Mouse (Mus musculus): Measurements from ENCODE around the gene Ap3d1. TPM values are rescaled to one million over a fixed set of nuclear protein-coding genes. Genes with fewer than 3 reads are reported as not detected.

Gene Ap3d1
- polyA plus RNA-seq, 1 experiment, result 68.0 TPM

DNA sequence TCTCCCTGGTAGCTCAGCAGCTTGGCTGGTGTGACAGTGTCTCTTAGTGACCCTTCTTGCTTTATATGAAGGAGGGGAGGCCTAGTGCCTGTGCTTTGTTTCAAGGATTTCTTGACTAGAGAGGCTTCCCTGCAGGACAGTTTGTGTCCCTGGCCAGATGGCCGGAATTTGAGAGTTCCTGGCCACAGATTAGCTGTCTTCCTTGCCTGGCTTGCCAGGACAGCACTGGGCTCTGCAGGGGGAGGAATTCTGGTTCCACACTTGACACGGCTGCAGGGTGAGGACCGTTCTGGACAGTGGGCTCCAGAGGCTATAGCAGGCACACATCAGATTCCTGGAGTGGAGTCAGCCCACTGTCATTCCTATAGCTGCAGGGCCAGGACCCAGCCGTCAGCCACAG is 33.7 kb upstream of the Ap3d1 start:
- H3K36me3 ChIP-seq (ENCODE audit: control insufficient read depth, insufficient read depth), result peaks cover 40% of the 10 kb centered on the region
- H3ac ChIP-seq (ENCODE audit: control insufficient read depth, insufficient read length), result no peak overlapping the region
- TF ChIP-seq USF1 (IDR thresholded peaks at IDR 0.05; ENCODE audit: low read depth) (no peak), POLR2A (IDR thresholded peaks at IDR 0.05; ENCODE audit: insufficient read length, low read depth) (no peak), CEBPB (IDR thresholded peaks at IDR 0.05; ENCODE audit: insufficient read depth, poor library complexity, severe bottlenecking) (no peak)

DNA sequence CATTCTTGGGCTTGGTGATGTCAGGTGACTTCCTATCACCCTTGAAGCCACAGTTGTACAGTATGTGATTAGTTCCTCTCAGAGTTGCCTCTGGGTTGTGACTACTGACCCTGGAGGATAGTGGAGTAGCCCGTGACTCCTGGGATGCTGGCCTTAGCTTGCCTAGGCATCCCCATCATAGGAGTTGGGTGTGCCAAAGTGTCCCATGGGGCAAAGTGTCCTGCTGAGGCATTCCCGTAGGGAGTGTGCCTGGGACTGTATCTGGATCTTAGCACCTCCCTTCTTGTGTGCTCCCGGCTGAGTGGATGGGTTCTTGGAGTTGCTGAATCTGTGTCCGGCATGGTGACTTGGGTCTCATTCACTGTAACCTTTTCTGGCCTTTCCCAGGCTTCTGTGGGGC is 32.9 kb upstream of the Ap3d1 start:
- TF ChIP-seq E2F4 (IDR thresholded peaks at IDR 0.05; ENCODE audit: insufficient read depth), result no peak
- no peak for TF ChIP-seq POLR2AphosphoS2 (IDR thresholded peaks at IDR 0.05; ENCODE audit: insufficient read length, low read depth)
- no peak for TF ChIP-seq TCF12 (IDR thresholded peaks at IDR 0.05; ENCODE audit: insufficient read depth, poor library complexity, severe bottlenecking)
- no peak for TF ChIP-seq CEBPB (IDR thresholded peaks at IDR 0.05; ENCODE audit: insufficient read depth, poor library complexity, severe bottlenecking)
- TF ChIP-seq MYOG (IDR thresholded peaks at IDR 0.05; ENCODE audit: control insufficient read depth in 1 of 3, insufficient read depth in 1 of 3, insufficient read length in 2 of 3, low read depth in 2 of 3), result no peak
- TF ChIP-seq MAX (IDR thresholded peaks at IDR 0.05; ENCODE audit: low read depth), result no peak
- Histone ChIP-seq H3ac (ENCODE audit: control insufficient read depth, insufficient read length) (no peak overlapping the region), H3K27me3 (ENCODE audit: control insufficient read depth, insufficient read depth, insufficient read length) (no peaks in the 10 kb centered on the region), H3K4me3 (no peak overlapping the region), H3K36me3 (ENCODE audit: control insufficient read depth, insufficient read depth) (peaks cover 37% of the 10 kb centered on the region), H3K4me2 (ENCODE audit: low read depth) (no peak overlapping the region), H3K79me2 (ENCODE audit: control insufficient read depth, insufficient read depth) (no peaks in the 10 kb centered on the region)

More for the DNA sequence above, 33.7 kb upstream of the Ap3d1 start:
- H3K27me3 ChIP-seq (ENCODE audit: control insufficient read depth, insufficient read depth, insufficient read length), result no peaks in the 10 kb centered on the region
- no peak overlapping the region for H3K4me3 ChIP-seq
- no peaks in the 10 kb centered on the region for H3K79me2 ChIP-seq (ENCODE audit: control insufficient read depth, insufficient read depth)
- H3K4me2 ChIP-seq (ENCODE audit: low read depth), result no peak overlapping the region

DNA sequence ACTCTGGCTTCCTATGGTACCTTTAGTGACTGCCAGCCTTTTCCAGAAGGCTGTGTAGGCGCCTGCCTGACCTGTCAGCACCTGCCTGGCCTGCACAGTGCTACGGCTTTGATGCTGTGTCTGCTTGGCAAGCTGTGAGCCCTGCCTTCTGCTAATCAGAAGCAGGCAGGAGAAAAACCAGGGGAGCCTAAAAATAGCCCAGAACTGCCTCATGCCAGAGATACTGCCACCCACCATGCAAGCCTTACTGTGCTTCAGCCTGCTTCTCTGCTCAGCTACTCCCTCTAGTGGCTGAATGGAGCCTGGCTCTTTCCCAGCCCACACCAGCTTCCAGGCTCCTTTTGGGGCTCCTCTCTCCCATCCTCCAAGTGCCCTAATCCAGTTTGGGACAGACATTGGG is 32.5 kb upstream of the Ap3d1 start:
- TF ChIP-seq MYOD1 (IDR thresholded peaks at IDR 0.05; ENCODE audit: control insufficient read depth in 1 of 3, insufficient read length in 2 of 3, low read depth in 2 of 3) (peak in 2 of 3 experiments; percentile 6 to 62), POLR2A (IDR thresholded peaks at IDR 0.05; ENCODE audit: insufficient read length, low read depth) (no peak), SRF (IDR thresholded peaks at IDR 0.05; ENCODE audit: control insufficient read depth, insufficient read length, low read depth) (peak; percentile 38)
- Histone ChIP-seq H3K79me2 (ENCODE audit: control insufficient read depth, insufficient read depth) (no peaks in the 10 kb centered on the region), H3K4me2 (ENCODE audit: low read depth) (peak overlapping the region; percentile 7), H3K36me3 (ENCODE audit: control insufficient read depth, insufficient read depth) (peaks cover 33% of the 10 kb centered on the region), H3K4me3 (no peak overlapping the region), H3ac (ENCODE audit: control insufficient read depth, insufficient read length) (no peak overlapping the region), H3K27me3 (ENCODE audit: control insufficient read depth, insufficient read depth, insufficient read length) (no peaks in the 10 kb centered on the region)

DNA sequence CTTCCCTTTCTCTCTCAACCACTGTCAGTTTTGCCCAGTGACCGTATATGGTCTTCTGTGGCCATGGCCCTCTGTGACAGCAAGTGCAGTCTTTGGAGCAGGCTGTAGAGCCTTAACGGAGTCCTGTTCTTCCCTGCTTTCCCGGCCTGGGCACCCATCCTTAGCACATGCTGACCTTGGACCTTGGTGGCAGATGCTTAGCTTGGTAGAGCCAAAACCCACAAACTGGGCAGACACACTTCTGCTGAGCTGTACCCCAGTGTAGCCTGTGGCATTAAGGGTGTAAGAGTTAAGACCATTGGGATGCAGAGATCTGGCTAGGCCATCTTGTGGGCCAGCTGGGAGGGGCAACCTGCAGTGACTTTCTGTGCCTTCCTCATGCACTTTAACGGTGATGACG is 31.8 kb upstream of the Ap3d1 start:
- H3K4me3 ChIP-seq, result no peak overlapping the region
- no peak for TF ChIP-seq MYOG (IDR thresholded peaks at IDR 0.05; ENCODE audit: control insufficient read depth in 1 of 3, insufficient read depth in 1 of 3, insufficient read length in 2 of 3, low read depth in 2 of 3)
- TF ChIP-seq CEBPB (IDR thresholded peaks at IDR 0.05; ENCODE audit: insufficient read depth, poor library complexity, severe bottlenecking), result no peak
- TF ChIP-seq TCF3 (IDR thresholded peaks at IDR 0.05; ENCODE audit: insufficient read length, low read depth), result no peak
- peak overlapping the region; percentile 7 for H3K4me2 ChIP-seq (ENCODE audit: low read depth)

DNA sequence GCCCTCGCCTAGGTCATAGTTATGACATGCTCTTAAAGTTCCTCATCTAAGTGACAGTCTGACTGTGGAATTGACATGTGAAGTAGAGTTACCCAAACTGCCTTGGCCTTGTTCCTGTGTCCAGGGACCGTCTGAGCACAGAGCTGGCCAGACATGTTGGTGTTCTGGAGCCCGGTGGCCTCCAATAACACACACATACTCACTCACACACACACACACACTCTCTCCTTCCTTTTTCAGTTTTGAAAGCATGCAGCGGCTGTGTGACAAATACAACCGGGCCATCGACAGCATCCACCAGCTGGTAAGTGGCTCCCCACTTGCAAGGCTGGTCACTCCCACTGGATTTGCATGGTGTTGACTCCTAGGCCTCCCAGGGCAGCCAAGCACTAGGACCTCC is 26.3 kb upstream of the Ap3d1 start:
- H3K79me2 ChIP-seq (ENCODE audit: control insufficient read depth, insufficient read depth), result peaks cover 26% of the 10 kb centered on the region
- no peak overlapping the region for H3ac ChIP-seq (ENCODE audit: control insufficient read depth, insufficient read length)
- H3K4me2 ChIP-seq (ENCODE audit: low read depth), result no peak overlapping the region
- TF ChIP-seq POLR2AphosphoS2 (IDR thresholded peaks at IDR 0.05; ENCODE audit: insufficient read length, low read depth) (no peak), USF1 (IDR thresholded peaks at IDR 0.05; ENCODE audit: low read depth) (no peak), MAX (IDR thresholded peaks at IDR 0.05; ENCODE audit: low read depth) (no peak), TCF3 (IDR thresholded peaks at IDR 0.05; ENCODE audit: insufficient read length, low read depth) (no peak), E2F4 (IDR thresholded peaks at IDR 0.05; ENCODE audit: insufficient read depth) (no peak), MYOG (IDR thresholded peaks at IDR 0.05; ENCODE audit: control insufficient read depth in 1 of 3, insufficient read depth in 1 of 3, insufficient read length in 2 of 3, low read depth in 2 of 3) (no peak), TCF12 (IDR thresholded peaks at IDR 0.05; ENCODE audit: insufficient read depth, poor library complexity, severe bottlenecking) (no peak)
- H3K36me3 ChIP-seq (ENCODE audit: control insufficient read depth, insufficient read depth), result peaks cover 27% of the 10 kb centered on the region
- no peak overlapping the region for H3K4me3 ChIP-seq
- H3K27me3 ChIP-seq (ENCODE audit: control insufficient read depth, insufficient read depth, insufficient read length), result no peaks in the 10 kb centered on the region

More for the DNA sequence above, 31.8 kb upstream of the Ap3d1 start:
- Histone ChIP-seq H3K27me3 (ENCODE audit: control insufficient read depth, insufficient read depth, insufficient read length) (no peaks in the 10 kb centered on the region), H3K79me2 (ENCODE audit: control insufficient read depth, insufficient read depth) (no peaks in the 10 kb centered on the region), H3K36me3 (ENCODE audit: control insufficient read depth, insufficient read depth) (peaks cover 30% of the 10 kb centered on the region), H3ac (ENCODE audit: control insufficient read depth, insufficient read length) (no peak overlapping the region)

DNA sequence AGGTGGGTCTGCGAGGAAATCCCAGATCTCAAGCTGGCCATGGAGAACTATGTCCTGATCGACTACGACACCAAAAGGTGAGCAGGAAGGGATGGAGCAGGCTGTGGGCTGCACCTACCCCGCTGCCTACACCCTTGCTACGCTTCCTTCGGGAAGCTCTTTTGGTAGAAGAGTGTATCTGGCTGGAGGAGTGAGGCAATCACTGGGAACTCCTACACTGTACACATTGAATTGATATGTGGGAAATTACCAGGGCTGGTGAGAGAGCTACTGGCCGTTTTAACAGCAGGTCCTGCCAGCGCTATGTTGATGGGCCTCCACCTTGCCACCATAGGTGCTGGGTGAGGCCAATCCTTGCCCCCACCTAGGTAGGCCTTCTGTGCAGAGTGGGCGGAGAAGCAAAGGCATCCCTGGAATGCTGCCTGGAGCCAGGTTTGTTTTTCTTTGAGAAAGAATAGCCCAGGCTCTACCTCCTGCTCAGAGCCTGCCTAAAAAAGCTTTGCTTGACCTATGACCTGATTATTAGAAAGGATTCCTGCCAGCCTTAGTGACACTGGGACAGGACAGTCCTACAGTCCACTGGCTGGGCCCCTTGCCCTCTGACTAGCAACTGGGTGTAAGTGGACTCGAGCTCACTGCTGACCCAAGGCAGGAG is 24.2 kb upstream of the Ap3d1 start:
- no peak overlapping the region for H3ac ChIP-seq (ENCODE audit: control insufficient read depth, insufficient read length)
- no peak overlapping the region for H3K4me2 ChIP-seq (ENCODE audit: low read depth)
- H3K4me3 ChIP-seq, result no peak overlapping the region
- TF ChIP-seq POLR2AphosphoS2 (IDR thresholded peaks at IDR 0.05; ENCODE audit: insufficient read length, low read depth), result no peak
- TF ChIP-seq MAX (IDR thresholded peaks at IDR 0.05; ENCODE audit: low read depth), result no peak
- TF ChIP-seq MYOD1 (IDR thresholded peaks at IDR 0.05; ENCODE audit: control insufficient read depth in 1 of 3, insufficient read length in 2 of 3, low read depth in 2 of 3), result no peak
- TF ChIP-seq REST (IDR thresholded peaks at IDR 0.05; ENCODE audit: insufficient read depth, insufficient read length), result no peak
- no peak for TF ChIP-seq E2F4 (IDR thresholded peaks at IDR 0.05; ENCODE audit: insufficient read depth)
- no peak for TF ChIP-seq TCF12 (IDR thresholded peaks at IDR 0.05; ENCODE audit: insufficient read depth, poor library complexity, severe bottlenecking)
- TF ChIP-seq SRF (IDR thresholded peaks at IDR 0.05; ENCODE audit: control insufficient read depth, insufficient read length, low read depth), result no peak
- no peak for TF ChIP-seq TCF3 (IDR thresholded peaks at IDR 0.05; ENCODE audit: insufficient read length, low read depth)
- peaks cover 46% of the 10 kb centered on the region for H3K79me2 ChIP-seq (ENCODE audit: control insufficient read depth, insufficient read depth)
- peaks cover 26% of the 10 kb centered on the region for H3K36me3 ChIP-seq (ENCODE audit: control insufficient read depth, insufficient read depth)
- no peaks in the 10 kb centered on the region for H3K27me3 ChIP-seq (ENCODE audit: control insufficient read depth, insufficient read depth, insufficient read length)

Data from myocyte (in vitro differentiated cells).